Mouse (Mus musculus): ENCODE results near the gene Atp6v0e.

Atp6v0e gene

GRCm38 (mm10) chr17:26639791-26640190 lies 23.2 kb upstream of the Atp6v0e start:
- in situ Hi-C loops (cut with MboI, MseI): loop anchor here (5.0 kb wide), 1 partner anchor 172 kb away; no protein-coding TSS in a partner anchor

DNA sequence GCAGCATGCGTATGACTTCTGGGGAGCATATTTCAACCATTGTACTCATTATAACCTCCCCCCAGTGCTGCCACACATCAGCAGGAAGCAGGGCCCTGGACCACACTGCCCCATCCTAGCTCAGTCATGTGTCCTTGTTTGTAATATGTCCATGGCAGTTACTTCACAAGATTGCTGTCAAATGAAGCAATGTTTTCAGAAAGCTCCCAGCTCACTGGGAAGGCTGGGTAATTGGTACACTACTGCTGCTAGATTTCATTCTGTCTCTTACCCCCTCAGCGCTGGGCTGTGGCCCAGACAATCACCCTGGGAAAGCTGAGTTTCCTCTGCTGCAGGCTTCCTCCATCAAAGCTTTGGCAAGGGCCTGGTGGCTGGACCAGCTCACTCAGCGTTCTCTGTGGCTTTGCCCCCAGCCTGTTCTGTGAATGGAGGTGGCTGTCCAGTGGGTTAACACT lies 22.7 kb upstream of the Atp6v0e start:
- in situ Hi-C loops (cut with MboI, MseI): no loop called here

DNA sequence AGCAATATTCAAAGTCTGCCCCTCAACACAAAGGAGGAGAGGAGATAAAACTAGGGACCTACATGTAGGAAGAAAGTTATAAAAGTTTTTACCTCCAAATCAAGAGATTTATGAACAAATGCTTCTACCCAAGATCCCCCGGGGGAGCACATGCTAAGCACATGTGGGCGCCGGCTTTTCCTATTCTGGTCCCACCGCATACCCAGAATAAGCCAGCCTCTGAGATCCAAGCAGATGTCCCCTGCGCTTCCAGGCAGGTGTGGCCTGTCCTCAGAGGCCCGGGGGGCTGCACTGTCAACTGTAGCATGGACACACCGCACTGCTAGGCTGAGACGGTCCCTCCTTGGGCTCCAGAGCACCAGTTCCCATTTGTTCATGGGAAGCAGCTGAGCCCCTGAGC lies 19.6 kb upstream of the Atp6v0e start:
- in situ Hi-C loops (cut with MboI, MseI): no loop called here

- in situ Hi-C loops (cut with MboI, MseI): no loop called here
These were observed 19.0 kb upstream of the Atp6v0e start for GRCm38 (mm10) chr17:26643993-26644392.

DNA sequence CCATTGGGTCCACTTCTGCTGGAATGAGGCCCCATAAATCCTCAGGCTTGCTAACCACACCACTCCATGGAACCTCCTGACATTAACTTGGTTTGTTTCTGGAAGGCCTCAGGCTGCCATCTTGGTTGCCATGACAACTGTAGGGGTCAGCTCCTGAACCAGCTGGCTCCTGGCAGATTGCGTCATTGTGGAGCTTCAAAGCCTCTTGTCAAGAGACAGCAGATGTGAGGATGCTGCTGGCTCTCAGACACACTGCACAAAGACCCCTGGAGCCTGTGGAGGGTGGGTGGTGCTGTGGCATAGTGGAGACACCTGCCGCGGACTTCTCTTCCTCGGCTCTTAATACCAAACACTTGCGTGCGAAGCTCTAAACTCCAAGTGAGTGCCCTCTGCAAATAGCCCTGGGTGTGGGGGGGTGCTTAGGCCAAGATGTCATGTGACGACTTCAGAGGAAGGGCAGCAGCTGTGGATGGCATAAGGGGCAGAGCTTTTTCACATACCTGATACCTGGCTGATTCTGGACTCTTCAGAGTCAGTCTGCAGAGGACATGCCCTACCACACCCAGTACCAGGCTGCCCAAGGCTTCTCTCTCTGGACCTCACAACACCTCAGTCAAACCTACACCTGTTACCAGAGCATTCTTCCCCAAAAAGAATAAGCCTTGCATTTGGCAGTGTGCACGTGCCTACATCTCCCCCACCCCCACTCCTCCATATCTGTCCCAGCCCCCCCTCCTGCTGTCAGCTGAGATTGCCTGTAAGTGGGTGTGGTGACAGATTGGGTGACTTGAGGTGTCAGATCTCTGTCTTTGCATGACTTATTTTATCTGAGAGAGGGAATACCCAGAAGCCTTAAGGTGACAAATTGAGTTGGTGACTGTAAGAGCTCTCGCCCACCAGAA lies 18.3 kb upstream of the Atp6v0e start:
- in situ Hi-C loops (cut with MboI, MseI): no loop called here

DNA sequence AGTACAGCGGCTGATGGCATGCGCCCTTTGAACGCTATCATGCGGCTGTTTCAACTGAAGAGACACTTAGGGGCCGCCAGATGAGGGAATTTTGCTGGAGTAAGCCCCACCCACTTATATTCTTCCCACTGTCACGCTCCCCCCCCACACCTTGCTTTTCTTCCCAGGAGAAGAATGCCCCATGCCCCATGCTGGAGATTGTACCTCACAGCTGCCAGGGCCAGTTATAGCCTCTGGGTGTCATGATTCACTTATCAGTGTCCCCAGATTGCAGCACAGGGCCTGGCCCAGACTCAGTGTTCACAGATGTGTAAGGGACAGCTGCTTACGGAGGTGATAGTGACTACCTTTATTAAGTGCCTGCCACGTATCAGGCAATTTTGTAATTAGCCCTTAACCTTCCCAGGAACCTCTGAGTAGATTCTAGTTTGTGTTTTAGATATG lies 17.6 kb upstream of the Atp6v0e start:
- in situ Hi-C loops (cut with MboI, MseI): no loop called here

GRCm38 (mm10) chr17:26647283-26647682 lies 15.7 kb upstream of the Atp6v0e start:
- in situ Hi-C loops (cut with MboI, MseI): no loop called here

GRCm38 (mm10) chr17:26649565-26649964 lies 13.5 kb upstream of the Atp6v0e start:
- in situ Hi-C loops (cut with MboI, MseI): no loop called here

- in situ Hi-C loops (cut with MboI, MseI): no loop called here
These were observed 12.3 kb upstream of the Atp6v0e start for GRCm38 (mm10) chr17:26650451-26651363.

DNA sequence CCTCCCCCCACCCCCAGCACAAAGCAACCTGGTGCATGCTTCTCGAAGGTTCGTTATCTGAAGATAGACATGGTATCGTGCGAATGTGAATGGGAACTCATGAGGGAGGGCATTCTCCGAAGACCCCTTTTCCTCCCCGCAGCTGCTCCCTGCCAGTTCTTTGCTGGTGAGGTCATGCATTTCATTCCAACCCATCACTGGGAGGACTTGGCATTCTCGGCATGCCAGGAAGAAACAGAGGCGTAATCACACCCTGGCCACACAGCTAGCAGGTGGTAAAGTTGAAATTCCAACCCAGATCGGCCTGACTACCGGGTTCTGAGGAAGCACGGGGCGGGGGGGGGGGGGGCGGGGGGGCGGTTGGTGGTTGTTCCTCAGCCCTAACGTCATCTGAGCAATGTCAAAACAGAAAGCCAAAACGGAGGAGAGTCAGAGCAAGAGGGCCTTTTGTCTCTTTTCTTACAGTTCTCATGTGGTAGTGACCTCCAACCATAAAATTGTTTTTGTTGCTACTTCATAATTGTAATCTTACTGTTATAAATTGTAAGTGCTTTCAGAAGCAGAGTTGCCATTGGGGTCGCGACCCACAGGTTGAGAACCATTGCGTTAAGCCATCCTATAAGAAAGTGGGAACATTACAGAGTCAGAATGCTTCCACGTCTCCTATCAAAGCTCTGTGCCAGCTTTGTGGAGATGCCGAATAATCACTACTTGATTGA lies 4.0 kb upstream of the Atp6v0e start:
- in situ Hi-C loops (cut with MboI, MseI): no loop called here

DNA sequence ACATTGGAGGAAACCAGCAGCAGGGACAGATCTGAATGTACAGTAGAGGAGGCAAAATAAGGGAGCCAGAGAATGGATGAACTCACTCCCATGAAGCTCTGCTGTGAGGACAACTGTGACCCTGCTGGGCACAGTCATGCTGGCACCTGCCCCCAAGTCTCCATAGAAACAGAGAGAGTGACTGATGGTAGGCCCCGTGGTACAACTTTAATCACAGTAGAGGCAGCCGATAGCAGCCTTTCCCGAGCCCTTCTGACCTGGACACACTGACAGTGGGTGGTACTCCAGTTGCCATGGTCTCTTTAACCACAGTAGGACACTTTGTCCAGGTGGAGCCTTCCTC lies 3.5 kb upstream of the Atp6v0e start:
- in situ Hi-C loops (cut with MboI, MseI): no loop called here

GRCm38 (mm10) chr17:26660192-26660912 lies 2.7 kb upstream of the Atp6v0e start:
- in situ Hi-C loops (cut with MboI, MseI): no loop called here

DNA sequence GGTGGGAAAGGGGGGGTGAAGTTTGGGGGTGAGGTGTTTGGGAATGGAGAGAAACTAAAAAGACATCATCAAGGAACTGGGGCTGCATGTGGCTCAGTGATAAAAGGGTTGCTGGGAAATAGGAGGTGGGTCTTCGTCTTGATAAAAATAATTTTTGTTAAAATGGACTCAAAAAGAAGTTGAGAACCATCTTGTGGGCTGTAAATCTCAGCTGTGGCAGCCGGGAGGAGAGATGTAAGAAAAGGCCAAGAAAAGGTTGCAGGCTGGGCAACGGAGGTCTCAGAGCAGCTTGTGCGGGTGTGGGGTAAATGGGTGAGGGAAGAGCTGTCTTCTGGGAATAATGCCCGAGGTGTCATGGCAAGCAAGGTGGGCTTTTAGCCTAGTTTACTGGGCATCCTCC lies 827 bp upstream of the Atp6v0e start:
- in situ Hi-C loops (cut with MboI, MseI): no loop called here

DNA sequence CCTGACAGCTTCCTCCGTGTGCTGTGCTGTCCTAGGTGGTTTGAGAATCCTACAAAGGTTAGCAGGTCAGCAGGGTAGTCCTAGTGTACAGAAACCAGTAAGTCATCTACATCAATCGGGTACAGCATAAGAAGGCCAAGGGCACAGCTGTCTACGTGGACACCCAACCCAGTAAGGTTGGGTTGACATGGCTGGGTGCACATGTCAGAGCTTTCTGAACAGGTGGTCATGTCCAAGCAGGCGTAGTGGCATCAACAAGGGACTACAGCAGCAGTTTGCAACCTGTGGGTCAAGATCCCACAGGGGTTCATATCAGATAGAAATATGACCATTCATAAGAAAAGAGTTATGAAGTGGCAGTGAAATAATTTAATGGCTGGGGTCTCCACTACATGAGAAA lies 2.6 kb downstream of the Atp6v0e start:
- in situ Hi-C loops (cut with MboI, MseI): no loop called here

DNA sequence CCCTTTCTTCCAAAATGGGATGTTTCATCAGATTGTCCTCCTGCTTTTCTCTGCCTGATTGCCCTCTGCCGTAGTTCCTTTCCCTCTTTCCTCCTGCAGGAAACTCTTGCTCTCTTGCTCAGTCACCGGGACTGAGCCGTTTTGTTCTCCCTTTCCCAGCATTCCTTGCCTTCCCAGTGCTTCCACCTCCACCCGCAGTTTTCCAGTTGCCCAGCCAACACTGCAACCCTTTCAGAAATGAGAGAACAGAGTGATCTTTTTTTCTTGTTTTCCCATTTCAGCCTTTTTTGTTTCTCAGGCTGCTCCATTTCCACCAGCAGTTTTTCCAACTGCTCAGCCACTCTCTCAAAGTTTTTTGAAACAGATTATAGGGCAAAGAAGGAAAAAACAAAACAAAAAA lies 8.2 kb downstream of the Atp6v0e start:
- in situ Hi-C loops (cut with MboI, MseI): no loop called here

GRCm38 (mm10) chr17:26675845-26676244 lies 12.8 kb downstream of the Atp6v0e start:
- in situ Hi-C loops (cut with MboI, MseI): no loop called here

- in situ Hi-C loops (cut with MboI, MseI): no loop called here
These were observed 13.2 kb downstream of the Atp6v0e start for GRCm38 (mm10) chr17:26676252-26676615.

- in situ Hi-C loops (cut with MboI, MseI): no loop called here
These were observed 13.8 kb downstream of the Atp6v0e start for GRCm38 (mm10) chr17:26676616-26677376.

DNA sequence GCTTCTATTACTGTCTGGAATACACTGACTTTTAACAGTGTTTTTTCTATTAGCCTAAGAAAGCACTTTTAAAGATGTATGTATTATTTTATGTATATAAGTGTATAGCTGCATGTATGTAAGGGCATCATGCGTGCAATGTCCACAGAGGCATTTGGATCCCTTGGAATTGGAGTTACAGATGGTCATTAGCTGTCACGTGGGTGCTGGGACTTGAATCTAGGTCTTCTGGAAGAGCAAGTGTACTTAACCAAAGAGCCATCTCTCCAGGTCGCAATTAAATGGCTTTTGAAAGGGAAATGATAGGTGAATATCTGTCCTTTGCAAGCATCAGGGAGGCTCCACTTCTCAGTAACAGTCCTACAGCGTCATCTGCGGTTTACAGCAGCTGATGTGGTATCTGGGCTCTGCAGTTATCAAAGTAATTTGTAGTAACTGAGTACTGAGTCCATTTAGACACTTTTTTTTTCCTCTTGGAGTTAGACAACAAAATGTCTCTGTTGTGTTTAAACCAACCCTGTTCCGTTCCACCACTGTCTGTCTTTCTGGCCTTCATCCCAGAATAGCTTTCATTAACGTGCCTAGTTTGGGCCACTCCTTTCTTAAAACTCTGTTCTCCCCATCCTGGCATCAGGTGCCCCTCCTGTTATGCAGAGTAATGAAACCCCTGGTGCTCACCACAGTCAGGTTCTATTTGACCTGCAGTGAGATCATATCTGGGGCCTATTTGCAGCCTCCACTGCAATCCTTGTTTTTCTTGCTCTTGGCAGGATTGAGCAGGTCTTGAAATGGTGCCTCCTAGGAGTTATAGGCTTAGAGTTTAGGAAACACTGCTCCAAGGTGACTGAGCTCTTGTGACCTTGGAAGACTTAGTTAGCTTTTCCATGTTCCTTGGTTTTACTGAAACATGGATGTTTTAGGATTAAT lies 14.9 kb downstream of the Atp6v0e start:
- in situ Hi-C loops (cut with MboI, MseI): no loop called here

Data from T-helper 1 cell (primary cell).